Mouse (Mus musculus): Measurements from ENCODE around the gene Oprm1.

Oprm1 gene

DNA sequence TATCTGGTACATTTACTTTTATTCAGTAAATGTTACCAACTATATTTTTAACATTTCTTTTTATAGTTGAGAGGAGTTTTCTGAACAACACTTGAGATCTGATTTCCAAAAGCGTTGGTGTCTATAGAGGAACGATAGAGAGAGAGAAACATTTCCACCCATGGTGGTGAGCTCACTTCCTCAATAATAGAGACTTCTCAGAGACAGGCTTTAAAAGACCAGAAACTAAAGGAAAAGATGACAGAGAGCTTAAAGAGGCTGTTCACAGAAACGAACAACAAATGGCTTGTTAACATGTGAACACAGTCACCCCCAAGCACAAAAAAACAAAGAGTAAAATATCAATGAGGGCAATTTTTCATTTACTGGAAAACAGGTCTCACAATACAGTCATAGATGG, 291.6 kb downstream of the Oprm1 start:
- DNase-seq = no peak

DNA sequence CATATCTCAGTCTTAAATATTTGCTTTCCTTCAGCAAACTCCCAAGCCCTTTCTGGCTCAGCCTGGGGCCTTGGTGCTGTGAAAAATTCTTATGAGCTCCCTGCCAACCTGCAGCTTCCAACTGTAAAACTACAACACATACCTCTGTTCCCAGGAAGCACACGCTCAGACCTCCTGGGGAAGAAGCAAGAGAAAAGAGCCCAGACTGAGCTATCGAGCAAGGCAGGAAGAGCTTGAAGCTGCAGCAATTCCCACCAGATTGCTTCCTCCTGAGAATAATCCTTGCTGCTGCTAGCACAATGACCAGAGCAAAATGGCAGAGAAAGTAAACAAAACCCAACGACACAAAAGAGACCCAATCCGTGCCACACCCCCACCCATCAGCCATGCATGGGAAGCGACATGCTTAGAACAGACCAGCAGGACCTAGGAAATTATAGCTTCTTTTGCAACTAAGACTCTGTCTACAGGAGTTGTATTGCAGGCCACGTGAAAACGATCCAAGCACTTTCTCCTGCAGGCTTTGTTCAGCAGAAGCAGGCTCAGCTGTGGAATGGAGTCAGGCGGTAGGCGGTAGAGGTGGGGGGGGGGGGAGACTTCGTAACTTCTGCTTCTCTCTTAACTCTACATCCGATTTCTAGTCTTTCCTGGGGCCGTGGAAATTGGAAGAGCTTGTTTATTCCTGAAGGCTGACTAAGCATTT, 294.2 kb downstream of the Oprm1 start, which contains the start of gene Ipcef1:
Gene Ipcef1, minus strand, starts transcription at position 164 of the 703 bp plus-strand sequence.
- no peak for DNase-seq

GRCm38 (mm10) chr10:7054560-7055205, 296.4 kb downstream of the Oprm1 start:
- DNase-seq = no peak

DNA sequence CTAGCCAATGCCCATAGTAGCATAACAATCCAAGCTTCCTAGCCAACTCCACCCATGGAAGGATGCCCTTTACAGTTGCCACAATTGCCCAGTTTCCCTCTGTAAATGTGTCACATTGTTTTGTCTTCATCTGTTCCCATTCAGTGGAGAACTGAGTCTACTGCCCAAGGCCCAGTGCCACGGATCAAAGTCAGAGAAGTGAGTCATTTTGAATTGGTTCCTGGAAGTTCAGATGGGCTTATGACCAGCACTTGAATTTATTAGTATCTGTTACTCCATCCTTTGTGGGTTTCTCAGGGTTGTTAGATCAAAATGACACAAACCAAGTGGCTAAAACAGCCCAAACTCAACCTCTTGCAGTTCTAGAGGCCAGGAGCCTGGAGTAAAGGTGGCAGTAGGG, 299.2 kb downstream of the Oprm1 start:
- DNase-seq = no peak

GRCm38 (mm10) chr10:7060326-7060725, 302.0 kb downstream of the Oprm1 start:
- no peak for DNase-seq

- DNase-seq = no peak
These were observed 304.7 kb downstream of the Oprm1 start for GRCm38 (mm10) chr10:7062993-7063392.

DNA sequence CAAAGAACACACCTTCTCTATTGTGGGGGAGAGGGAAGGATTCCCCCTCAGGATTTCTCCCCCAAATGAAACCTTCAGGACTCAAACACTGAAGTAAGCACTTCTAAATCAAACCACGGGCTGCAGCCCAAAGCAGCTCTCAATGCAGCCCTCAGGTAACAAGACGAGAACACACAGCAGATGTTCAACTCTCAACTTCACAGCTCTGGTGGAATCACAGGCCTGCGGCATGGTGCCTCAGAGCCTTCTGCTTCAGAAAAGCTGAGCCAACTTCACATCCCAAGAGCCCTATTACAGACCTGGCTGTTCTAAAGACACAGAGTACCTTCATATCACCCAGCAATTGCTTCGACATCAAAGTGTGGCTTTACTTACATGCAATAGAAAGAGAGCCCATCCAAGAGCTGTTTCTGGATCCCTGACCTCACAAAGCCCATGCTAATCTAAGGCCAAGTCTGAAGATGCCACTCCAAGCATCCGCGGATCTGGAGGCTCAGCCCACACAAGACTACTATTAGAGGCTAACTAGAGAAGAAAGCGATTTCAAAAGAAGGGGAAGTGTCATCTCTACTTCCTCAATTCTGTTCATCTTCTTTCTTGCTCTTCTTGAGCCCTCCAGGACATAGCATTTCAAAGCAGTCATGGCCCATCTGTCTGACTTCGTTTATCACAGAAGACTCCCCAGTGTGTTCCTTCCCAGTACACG, 305.6 kb downstream of the Oprm1 start:
- DNase-seq = no peak

- DNase-seq = peak in 1 of 2 experiments; percentile 35
These were observed 310.3 kb downstream of the Oprm1 start for GRCm38 (mm10) chr10:7068608-7069007.

GRCm38 (mm10) chr10:7069090-7069489, 310.8 kb downstream of the Oprm1 start:
- no peak for DNase-seq

GRCm38 (mm10) chr10:7070100-7070835, 312.0 kb downstream of the Oprm1 start:
- no peak for DNase-seq

DNA sequence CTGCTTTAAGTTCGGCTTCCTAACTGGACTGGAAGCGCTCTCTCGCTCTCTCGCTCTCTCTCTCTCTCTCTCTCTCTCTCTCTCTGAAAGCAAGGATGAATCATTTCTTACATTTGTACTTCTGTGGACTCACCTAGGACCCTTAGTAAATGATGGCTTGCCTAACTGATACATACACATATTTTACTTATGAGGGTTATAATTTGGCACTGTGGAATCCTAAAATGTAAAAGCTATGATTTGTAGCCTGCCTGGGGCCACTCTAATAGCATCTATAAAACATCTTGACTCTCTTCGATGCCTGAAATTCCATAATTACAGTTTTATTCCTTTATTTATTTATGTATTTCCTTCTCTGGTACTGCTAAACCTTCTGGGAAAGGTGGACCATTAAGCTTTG, 312.6 kb downstream of the Oprm1 start:
- no peak for DNase-seq

- no peak for DNase-seq
These were observed 315.9 kb downstream of the Oprm1 start for GRCm38 (mm10) chr10:7074231-7074630.

- peak in 1 of 2 experiments; percentile 40 for DNase-seq
These were observed 317.4 kb downstream of the Oprm1 start for GRCm38 (mm10) chr10:7075661-7076060.

- peak; percentile 90 to 93 for DNase-seq
These were observed 317.9 kb downstream of the Oprm1 start for GRCm38 (mm10) chr10:7076201-7076600.

DNA sequence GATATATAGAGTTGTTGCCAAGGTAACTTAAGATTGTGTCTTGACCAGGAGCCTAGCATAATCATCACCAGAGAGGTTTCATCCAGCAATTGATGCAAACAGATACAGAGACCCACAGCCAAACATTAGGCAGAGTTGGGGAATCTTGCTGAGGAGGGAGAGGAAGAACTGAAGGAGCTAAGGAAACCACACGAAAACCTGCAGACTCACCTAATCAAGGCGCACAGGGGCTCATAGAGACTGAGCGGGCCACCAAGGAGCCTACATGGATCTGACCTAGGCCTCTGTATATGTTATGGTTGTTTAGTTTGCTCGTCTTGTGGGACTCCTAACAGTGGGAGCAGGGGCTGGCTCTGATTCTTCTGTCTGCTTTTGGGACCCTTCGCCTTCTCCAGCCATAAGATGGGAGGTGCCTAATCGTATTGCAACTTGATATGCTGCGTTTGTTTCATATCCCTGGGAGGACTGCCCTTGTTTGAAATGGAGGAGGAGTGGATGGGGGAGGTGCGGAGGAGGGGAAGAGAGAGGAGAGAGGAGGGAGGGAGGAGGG, 318.4 kb downstream of the Oprm1 start:
- DNase-seq = peak; percentile 73 to 84

GRCm38 (mm10) chr10:7077389-7077808, 319.1 kb downstream of the Oprm1 start:
- peak; percentile 84 to 91 for DNase-seq

- peak; percentile 36 to 50 for DNase-seq
These were observed 319.7 kb downstream of the Oprm1 start for GRCm38 (mm10) chr10:7077971-7078370.
